Mouse (Mus musculus): ENCODE results near the gene Rgs11. TPM values are rescaled to one million over a fixed set of nuclear protein-coding genes. Genes with fewer than 3 reads are reported as not detected.
"Not testable (repeated sequence)": the region's sequence is repeated elsewhere in the genome, so short reads cannot be mapped to it uniquely, and the experiment has no call there.

The Rgs11 gene
- polyA plus RNA-seq (2015; fragmentation: Nextera tagmentation; extraction: Ambion mirVana), result 1.1 and 1.2 TPM in 2 replicates

GRCm38 (mm10) chr17:26202737-26203136 is at the start of gene Rgs11:
Rgs11 (plus strand) TSS chr17:26202951.
- Histone ChIP-seq H3K9ac (ENCODE audit: low read depth, low read length) (peak within 1 kb of the TSS; percentile 22; the same call in 1 of the 2 replicates), H3K27ac (ENCODE audit: low read depth, low read length) (no peak within 1 kb of the TSS), H3K36me3 (ENCODE audit: control insufficient read depth, insufficient read depth) (peaks cover under 1% of the 10 kb centered on the region; the same call in 1 of the 2 replicates), H3K4me3 (ENCODE audit: low read depth, low read length) (peak within 1 kb of the TSS; percentile 48), H3K4me1 (replicated peaks; ENCODE audit: control insufficient read depth, insufficient read depth, low read length) (no peaks in the 10 kb centered on the region; the same call in 1 of the 2 replicates), H3K4me2 (replicated peaks; ENCODE audit: low read depth) (peak within 1 kb of the TSS; percentile 91), H3K9me3 (ENCODE audit: control insufficient read depth) (no peaks in the 10 kb centered on the region), H3K27me3 (replicated peaks; ENCODE audit: control insufficient read depth, insufficient read depth, low read length) (peaks cover 29% of the 10 kb centered on the region)
- no peak for ATAC-seq
- 4% methylated on average over 22 of the region's 22 CpGs for WGBS
- TF ChIP-seq CTCF (IDR thresholded peaks at IDR 0.05; ENCODE audit: low read depth), result no peak

DNA sequence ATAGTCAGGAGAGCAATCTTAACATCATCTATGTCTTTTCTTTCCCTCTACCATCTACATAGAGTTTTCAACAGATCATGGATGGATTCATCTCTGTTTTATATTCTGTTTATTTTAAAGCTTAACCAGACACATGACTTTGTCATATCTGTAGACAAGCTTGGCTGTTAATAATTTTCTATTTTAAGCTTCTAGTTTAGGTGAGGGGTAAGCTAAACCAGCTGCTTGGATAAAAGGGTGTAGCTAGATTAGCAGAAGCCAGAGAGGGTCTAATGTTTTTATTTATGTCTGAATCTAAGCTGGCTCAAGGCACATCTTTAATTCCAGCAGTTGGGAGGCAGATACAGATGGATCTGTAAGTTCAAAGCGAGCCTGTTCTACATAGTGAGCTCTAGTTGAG is 40.0 kb upstream of the Rgs11 start:
- Histone ChIP-seq H3K27ac (ENCODE audit: low read depth, low read length) (no peak overlapping the region), H3K36me3 (ENCODE audit: control insufficient read depth, insufficient read depth) (no peaks in the 10 kb centered on the region), H3K27me3 (replicated peaks; ENCODE audit: control insufficient read depth, insufficient read depth, low read length) (no peaks in the 10 kb centered on the region), H3K9me3 (ENCODE audit: control insufficient read depth) (no peaks in the 10 kb centered on the region), H3K4me3 (ENCODE audit: low read depth, low read length) (no peak overlapping the region), H3K9ac (ENCODE audit: low read depth, low read length) (no peak overlapping the region), H3K4me1 (replicated peaks; ENCODE audit: control insufficient read depth, insufficient read depth, low read length) (0 out of 2 replicates have a peak, but pooled peaks cover 3% of the 10 kb centered on the region), H3K4me2 (replicated peaks; ENCODE audit: low read depth) (no peak overlapping the region)
- 83% methylated on average over 1 of the region's 1 CpGs for WGBS
- TF ChIP-seq CTCF (IDR thresholded peaks at IDR 0.05; ENCODE audit: low read depth), result no peak
- ATAC-seq, result no peak

- H3K27ac ChIP-seq (ENCODE audit: low read depth, low read length), result no peak overlapping the region
- TF ChIP-seq CTCF (IDR thresholded peaks at IDR 0.05; ENCODE audit: low read depth), result no peak
- no peaks in the 10 kb centered on the region for H3K27me3 ChIP-seq (replicated peaks; ENCODE audit: control insufficient read depth, insufficient read depth, low read length)
- no peak for ATAC-seq
- H3K4me3 ChIP-seq (ENCODE audit: low read depth, low read length), result no peak overlapping the region
- H3K36me3 ChIP-seq (ENCODE audit: control insufficient read depth, insufficient read depth), result no peaks in the 10 kb centered on the region
- H3K4me1 ChIP-seq (replicated peaks; ENCODE audit: control insufficient read depth, insufficient read depth, low read length), result no peaks in the 10 kb centered on the region
- H3K9ac ChIP-seq (ENCODE audit: low read depth, low read length), result no peak overlapping the region
- 65% methylated on average over 2 of the region's 2 CpGs for WGBS
- no peak overlapping the region for H3K4me2 ChIP-seq (replicated peaks; ENCODE audit: low read depth)
- no peaks in the 10 kb centered on the region for H3K9me3 ChIP-seq (ENCODE audit: control insufficient read depth)
Measured at GRCm38 (mm10) chr17:26168039-26168438, 34.7 kb upstream of the Rgs11 start.

DNA sequence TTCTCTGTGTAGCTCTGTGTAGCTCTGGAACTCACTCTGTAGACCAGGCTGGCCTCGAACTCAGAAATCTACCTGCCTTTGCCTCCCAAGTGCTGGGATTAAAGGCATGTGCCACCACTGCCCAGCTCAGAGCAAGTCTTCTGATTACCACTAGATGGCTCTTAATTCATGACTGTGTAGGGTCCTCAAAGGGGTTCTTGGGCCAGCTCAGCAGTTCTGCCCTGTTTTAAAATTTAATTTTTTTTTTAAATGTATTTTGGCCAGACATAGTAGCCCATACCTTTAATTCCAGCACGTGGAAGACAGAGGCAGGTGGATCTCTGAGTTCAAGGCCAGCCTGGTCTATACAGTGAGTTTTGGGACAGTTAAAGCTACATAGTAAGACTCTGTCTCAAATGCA is 27.5 kb upstream of the Rgs11 start:
- not testable (repeated sequence) for H3K9me3 ChIP-seq (ENCODE audit: control insufficient read depth); H3K27me3 ChIP-seq (replicated peaks; ENCODE audit: control insufficient read depth, insufficient read depth, low read length); H3K27ac ChIP-seq (ENCODE audit: low read depth, low read length); H3K4me3 ChIP-seq (ENCODE audit: low read depth, low read length); H3K9ac ChIP-seq (ENCODE audit: low read depth, low read length); H3K4me2 ChIP-seq (replicated peaks; ENCODE audit: low read depth); H3K4me1 ChIP-seq (replicated peaks; ENCODE audit: control insufficient read depth, insufficient read depth, low read length); ATAC-seq
- peaks cover 20% of the 10 kb centered on the region for H3K36me3 ChIP-seq (ENCODE audit: control insufficient read depth, insufficient read depth)
- WGBS, result 82% methylated on average over 2 of the region's 2 CpGs
- TF ChIP-seq CTCF (IDR thresholded peaks at IDR 0.05; ENCODE audit: low read depth), result peak; percentile 36

DNA sequence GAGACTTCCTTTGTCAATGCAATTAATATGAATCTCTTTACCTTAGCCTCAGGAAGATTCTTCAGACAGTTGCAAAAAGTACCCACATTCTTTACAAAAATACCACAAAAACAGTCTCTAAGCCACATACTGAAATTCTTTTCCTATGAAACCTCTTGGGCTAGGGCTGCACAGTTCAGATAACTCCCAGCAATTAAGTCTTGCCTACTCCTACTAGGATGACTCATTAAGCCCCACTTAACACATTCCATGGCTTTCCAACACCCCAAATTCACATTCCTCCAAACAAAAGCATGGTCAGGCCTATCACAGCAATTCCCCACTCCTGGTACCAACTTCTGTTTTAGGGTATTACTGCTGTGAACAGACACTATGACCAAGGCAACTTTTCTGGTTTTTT is 24.1 kb upstream of the Rgs11 start:
- H3K36me3 ChIP-seq (ENCODE audit: control insufficient read depth, insufficient read depth), result peaks cover 33% of the 10 kb centered on the region
- no peak overlapping the region for H3K9ac ChIP-seq (ENCODE audit: low read depth, low read length)
- H3K27me3 ChIP-seq (replicated peaks; ENCODE audit: control insufficient read depth, insufficient read depth, low read length), result no peaks in the 10 kb centered on the region
- no peaks in the 10 kb centered on the region for H3K4me1 ChIP-seq (replicated peaks; ENCODE audit: control insufficient read depth, insufficient read depth, low read length)
- H3K4me3 ChIP-seq (ENCODE audit: low read depth, low read length), result no peak overlapping the region
- H3K27ac ChIP-seq (ENCODE audit: low read depth, low read length), result no peak overlapping the region
- no peaks in the 10 kb centered on the region for H3K9me3 ChIP-seq (ENCODE audit: control insufficient read depth)
- no peak for TF ChIP-seq CTCF (IDR thresholded peaks at IDR 0.05; ENCODE audit: low read depth)
- H3K4me2 ChIP-seq (replicated peaks; ENCODE audit: low read depth), result no peak overlapping the region
- no peak for ATAC-seq

GRCm38 (mm10) chr17:26181179-26181578 is 21.6 kb upstream of the Rgs11 start:
- 90% methylated on average over 3 of the region's 3 CpGs for WGBS
- Histone ChIP-seq H3K9ac (ENCODE audit: low read depth, low read length) (no peak overlapping the region), H3K4me1 (replicated peaks; ENCODE audit: control insufficient read depth, insufficient read depth, low read length) (no peaks in the 10 kb centered on the region), H3K27ac (ENCODE audit: low read depth, low read length) (no peak overlapping the region), H3K4me2 (replicated peaks; ENCODE audit: low read depth) (no peak overlapping the region), H3K4me3 (ENCODE audit: low read depth, low read length) (no peak overlapping the region), H3K27me3 (replicated peaks; ENCODE audit: control insufficient read depth, insufficient read depth, low read length) (no peaks in the 10 kb centered on the region), H3K9me3 (ENCODE audit: control insufficient read depth) (no peaks in the 10 kb centered on the region), H3K36me3 (ENCODE audit: control insufficient read depth, insufficient read depth) (peaks cover 38% of the 10 kb centered on the region)
- no peak for ATAC-seq
- TF ChIP-seq CTCF (IDR thresholded peaks at IDR 0.05; ENCODE audit: low read depth), result no peak

GRCm38 (mm10) chr17:26187592-26187991 is 15.2 kb upstream of the Rgs11 start:
- Histone ChIP-seq H3K9ac (ENCODE audit: low read depth, low read length) (no peak overlapping the region), H3K27ac (ENCODE audit: low read depth, low read length) (no peak overlapping the region; the same call in 1 of the 2 replicates), H3K4me1 (replicated peaks; ENCODE audit: control insufficient read depth, insufficient read depth, low read length) (no peaks in the 10 kb centered on the region), H3K36me3 (ENCODE audit: control insufficient read depth, insufficient read depth) (peaks cover 89% of the 10 kb centered on the region), H3K4me2 (replicated peaks; ENCODE audit: low read depth) (no peak overlapping the region), H3K9me3 (ENCODE audit: control insufficient read depth) (no peaks in the 10 kb centered on the region), H3K27me3 (replicated peaks; ENCODE audit: control insufficient read depth, insufficient read depth, low read length) (no peaks in the 10 kb centered on the region), H3K4me3 (ENCODE audit: low read depth, low read length) (no peak overlapping the region)
- ATAC-seq, result no peak
- no peak for TF ChIP-seq CTCF (IDR thresholded peaks at IDR 0.05; ENCODE audit: low read depth)
- 98% methylated on average over 5 of the region's 5 CpGs for WGBS
